Mouse (Mus musculus) cerebellum, adult (tissue): ENCODE data around the gene Ciart.
"Not testable (repeated sequence)": the region's sequence is repeated elsewhere in the genome, so short reads cannot be mapped to it uniquely, and the experiment has no call there.

Experiments
- ATAC-seq: cut with Nextera tagmentation; 2 replicates; pipeline ENCODE4 v1.9.2; 2017; ENCODE audit warnings: mild to moderate bottlenecking, moderate library complexity, mixed read lengths; ENCODE audit not compliant: insufficient number of reproducible peaks, low FRiP score, low TSS enrichment

The Ciart gene

GRCm38 (mm10) chr3:95866071-95866470 is 16.0 kb downstream of the Ciart start:
- no peak for ATAC-seq

- ATAC-seq, result no peak
These were observed 16.5 kb downstream of the Ciart start for GRCm38 (mm10) chr3:95865571-95865970.

- 0 out of 2 replicates have a peak, but pooled peaks have one; percentile 26 for ATAC-seq
These were observed 17.0 kb downstream of the Ciart start for GRCm38 (mm10) chr3:95865050-95865449.

- no peak for ATAC-seq
These were observed 18.5 kb downstream of the Ciart start for GRCm38 (mm10) chr3:95863578-95863977.

GRCm38 (mm10) chr3:95861796-95862195 is 20.3 kb downstream of the Ciart start:
- ATAC-seq, result peak; percentile 40; the same call in 1 of the 2 replicates

GRCm38 (mm10) chr3:95861216-95861615 is 20.8 kb downstream of the Ciart start:
- no peak for ATAC-seq

- ATAC-seq, result no peak
These were observed 21.7 kb downstream of the Ciart start for GRCm38 (mm10) chr3:95860323-95860722.

- ATAC-seq, result not testable (repeated sequence)
These were observed 23.8 kb downstream of the Ciart start for GRCm38 (mm10) chr3:95858278-95858677.

- not testable (repeated sequence) for ATAC-seq
These were observed 25.0 kb downstream of the Ciart start for GRCm38 (mm10) chr3:95857050-95857449.

- ATAC-seq, result no peak
These were observed 25.9 kb downstream of the Ciart start for GRCm38 (mm10) chr3:95856115-95856514.

GRCm38 (mm10) chr3:95855502-95856089 is 26.5 kb downstream of the Ciart start, which contains the start of gene Prpf3:
Gene Prpf3, minus strand, starts transcription at chr3:95855885.
- ATAC-seq, result peak; percentile 94

- ATAC-seq, result no peak
These were observed 30.7 kb downstream of the Ciart start for GRCm38 (mm10) chr3:95851317-95851716.

GRCm38 (mm10) chr3:95850611-95851010 is 31.4 kb downstream of the Ciart start:
- no peak for ATAC-seq

- no peak for ATAC-seq
These were observed 39.4 kb downstream of the Ciart start for GRCm38 (mm10) chr3:95842503-95843214.

GRCm38 (mm10) chr3:95839250-95839649 is 42.8 kb downstream of the Ciart start:
- ATAC-seq, result no peak

- no peak for ATAC-seq
These were observed 53.0 kb downstream of the Ciart start for GRCm38 (mm10) chr3:95829053-95829452.
